Mouse (Mus musculus) forebrain, embryonic 15.5 days (tissue): ENCODE data around the gene Hmgcs1. TPM values are rescaled to one million over a fixed set of nuclear protein-coding genes. Genes with fewer than 3 reads are reported as not detected.
A peak's percentile ranks its signal among the peaks of the same experiment; 100 is the strongest.
"Not testable (repeated sequence)": the region's sequence is repeated elsewhere in the genome, so short reads cannot be mapped to it uniquely, and the experiment has no call there.

Experiments
- ATAC-seq: fragments of 200-750 bp; cut with Nextera tagmentation; replicated peaks from 2 replicates; pipeline ENCODE4 v1.8.0; 2017; ENCODE audit warnings: mild to moderate bottlenecking, moderate TSS enrichment, moderate library complexity
- H3K27ac ChIP-seq: fragments of 300-500 bp; sonication (generic); replicated peaks from 2 replicates; pipeline ENCODE4 v1.5.1; 2015; ENCODE audit warnings: mild to moderate bottlenecking, inconsistent platforms
- H3K27me3 ChIP-seq: fragments of 300-500 bp; sonication (generic); 2 replicates; pipeline ENCODE4 v1.6.1; 2015; ENCODE audit warnings: inconsistent platforms
- H3K36me3 ChIP-seq: fragments of 300-500 bp; sonication (generic); 2 replicates; pipeline ENCODE4 v1.6.1; 2015; ENCODE audit warnings: mild to moderate bottlenecking, inconsistent platforms
- H3K4me1 ChIP-seq: fragments of 300-500 bp; sonication (generic); 2 replicates; pipeline ENCODE4 v1.6.1; 2015; ENCODE audit warnings: inconsistent platforms
- H3K4me2 ChIP-seq: fragments of 300-500 bp; sonication (generic); replicated peaks from 2 replicates; pipeline ENCODE4 v1.6.1; 2015; ENCODE audit warnings: mild to moderate bottlenecking, inconsistent platforms
- H3K4me3 ChIP-seq: fragments of 300-500 bp; sonication (generic); 2 replicates; pipeline ENCODE4 v1.5.1; 2015; ENCODE audit warnings: mild to moderate bottlenecking, inconsistent platforms
- H3K9ac ChIP-seq: fragments of 300-500 bp; sonication (generic); replicated peaks from 2 replicates; pipeline ENCODE4 v1.6.1; 2015; ENCODE audit warnings: mild to moderate bottlenecking, inconsistent platforms
- H3K9me3 ChIP-seq: fragments of 300-500 bp; sonication (generic); 2 replicates; pipeline ENCODE4 v1.6.1; 2016; ENCODE audit warnings: inconsistent platforms
- WGBS: fragments of 180-500 bp; shearing (Covaris S2); methylation state at CpG from one replicate; pipeline ENCODE4 v1.1.7; 2015; ENCODE audit warnings: mixed read lengths; 5-methylcytosine and 5-hydroxymethylcytosine counted together
- polyA plus RNA-seq: library from polyadenylated mRNA; unstranded; fragments of >200 nt; fragmentation: Nextera tagmentation; extraction: Ambion mirVana; gene quantifications from 2 replicates; pipeline ENCODE4 v1.2.1, GENCODE M21; 2015

Hmgcs1 gene
- polyA plus RNA-seq = 367 and 395 TPM in 2 replicates

DNA sequence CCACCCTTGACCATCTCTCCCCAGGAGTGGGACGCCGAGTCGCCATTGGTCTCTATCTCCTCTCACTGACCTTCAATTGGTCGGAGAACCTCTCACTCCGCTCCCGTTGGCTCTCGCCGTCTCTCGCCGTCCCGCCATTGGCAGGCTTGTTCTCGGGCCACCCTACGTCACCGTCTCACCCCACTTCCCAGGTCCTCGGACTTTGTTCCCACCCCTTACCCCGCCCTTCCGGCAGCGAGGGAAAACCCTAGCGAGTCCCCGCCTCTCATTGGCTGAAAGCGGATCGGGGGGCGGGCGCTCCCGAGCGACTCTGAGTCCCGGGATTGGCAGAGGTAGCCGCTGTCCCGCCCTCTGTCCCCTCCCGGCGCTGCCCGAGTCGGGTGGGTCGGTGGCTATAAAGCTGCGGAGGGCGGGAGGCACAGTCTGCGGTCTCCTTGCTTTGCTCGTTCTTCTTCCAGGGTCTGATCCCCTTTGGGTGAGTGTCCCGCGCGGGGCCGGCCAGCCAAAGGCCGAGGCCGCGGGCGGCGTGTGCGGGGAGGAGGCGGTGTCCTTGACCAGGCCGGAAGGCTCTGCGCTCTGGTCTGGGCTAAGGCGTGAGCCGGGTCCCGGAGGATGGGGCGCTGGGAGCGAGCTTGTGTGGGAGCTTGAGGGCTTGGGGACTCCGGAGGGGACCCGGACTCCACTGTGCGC, at the start of gene Hmgcs1:
Gene Hmgcs1, plus strand, starts transcription at position 341 of the 690 bp plus-strand sequence.
- peak within 1 kb of the TSS; percentile 93 for H3K4me3 ChIP-seq
- no peaks in the 10 kb centered on the region for H3K9me3 ChIP-seq
- ATAC-seq = peak; percentile 98
- H3K36me3 ChIP-seq = no peaks in the 10 kb centered on the region
- peak within 1 kb of the TSS; percentile 56 for H3K4me2 ChIP-seq
- H3K27ac ChIP-seq = peak within 1 kb of the TSS; percentile 99
- H3K27me3 ChIP-seq = no peaks in the 10 kb centered on the region
- H3K9ac ChIP-seq = peak within 1 kb of the TSS; percentile 98
- WGBS = under 1% methylated on average over 59 of the region's 59 CpGs
- H3K4me1 ChIP-seq = peaks cover 50% of the 10 kb centered on the region

DNA sequence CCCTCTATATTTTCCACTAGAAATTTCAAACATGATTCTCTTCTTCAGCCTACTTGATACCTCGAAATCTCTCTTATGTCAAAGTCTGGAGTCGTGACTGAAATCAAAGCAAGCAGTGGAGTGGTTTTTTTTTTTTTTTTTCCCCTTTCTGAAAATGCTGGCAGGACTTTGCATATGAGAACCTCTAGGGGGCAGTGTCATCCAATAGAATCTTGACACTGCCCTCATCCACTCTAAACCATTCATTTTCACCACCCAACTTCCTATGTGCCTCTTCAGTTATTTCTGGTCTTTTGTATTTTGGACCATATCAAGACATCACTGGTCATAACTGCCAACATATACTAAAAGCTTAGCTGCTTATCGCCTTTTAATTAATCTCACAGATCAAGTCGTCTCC, 49.7 kb upstream of the Hmgcs1 start:
- no peaks in the 10 kb centered on the region for H3K4me1 ChIP-seq
- no peak overlapping the region for H3K9ac ChIP-seq
- H3K9me3 ChIP-seq = no peaks in the 10 kb centered on the region
- no peak overlapping the region for H3K27ac ChIP-seq
- H3K36me3 ChIP-seq = no peaks in the 10 kb centered on the region
- ATAC-seq = peak; percentile 43; the same call in 1 of the 2 replicates
- 36% methylated on average over 4 of the region's 4 CpGs for WGBS
- no peak overlapping the region for H3K4me2 ChIP-seq
- no peaks in the 10 kb centered on the region for H3K27me3 ChIP-seq
- H3K4me3 ChIP-seq = no peak overlapping the region

DNA sequence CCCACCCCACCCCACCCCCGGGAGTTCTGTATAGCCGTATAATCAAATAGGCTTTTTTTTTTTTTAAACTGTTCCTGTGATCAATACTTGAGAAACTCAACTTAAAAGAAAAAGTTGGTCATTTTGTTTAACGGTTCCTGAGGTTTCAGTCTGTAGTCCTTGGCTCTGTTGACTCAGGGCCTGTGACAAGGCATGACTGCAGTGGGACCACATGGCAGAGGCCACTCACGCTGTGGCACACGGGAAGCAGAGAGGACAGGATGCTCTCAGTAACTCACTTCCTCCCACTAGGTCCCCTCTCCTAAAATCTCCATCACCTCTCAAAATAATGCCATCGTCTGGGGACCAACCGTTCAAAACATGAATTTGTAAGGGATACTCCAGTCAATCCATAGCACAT, 49.0 kb upstream of the Hmgcs1 start:
- H3K9ac ChIP-seq = no peak overlapping the region
- H3K27ac ChIP-seq = no peak overlapping the region
- H3K4me1 ChIP-seq = no peaks in the 10 kb centered on the region
- H3K36me3 ChIP-seq = no peaks in the 10 kb centered on the region
- no peak overlapping the region for H3K4me3 ChIP-seq
- no peak overlapping the region for H3K4me2 ChIP-seq
- ATAC-seq = no peak
- no peaks in the 10 kb centered on the region for H3K9me3 ChIP-seq
- H3K27me3 ChIP-seq = no peaks in the 10 kb centered on the region
- WGBS = 87% methylated on average over 7 of the region's 7 CpGs

GRCm38 (mm10) chr13:119644769-119645168, 45.4 kb upstream of the Hmgcs1 start:
- no peak overlapping the region for H3K9ac ChIP-seq
- no peak for ATAC-seq
- no peak overlapping the region for H3K4me3 ChIP-seq
- H3K4me2 ChIP-seq = no peak overlapping the region
- WGBS = 71% methylated on average over 5 of the region's 5 CpGs
- no peaks in the 10 kb centered on the region for H3K9me3 ChIP-seq
- no peaks in the 10 kb centered on the region for H3K36me3 ChIP-seq
- H3K4me1 ChIP-seq = no peaks in the 10 kb centered on the region
- no peak overlapping the region for H3K27ac ChIP-seq
- H3K27me3 ChIP-seq = no peaks in the 10 kb centered on the region

- H3K9me3 ChIP-seq = no peaks in the 10 kb centered on the region
- H3K27ac ChIP-seq = no peak overlapping the region
- 91% methylated on average over 1 of the region's 1 CpGs for WGBS
- H3K4me3 ChIP-seq = no peak overlapping the region
- ATAC-seq = no peak
- no peaks in the 10 kb centered on the region for H3K27me3 ChIP-seq
- H3K9ac ChIP-seq = no peak overlapping the region
- no peak overlapping the region for H3K4me2 ChIP-seq
- no peaks in the 10 kb centered on the region for H3K36me3 ChIP-seq
- H3K4me1 ChIP-seq = no peaks in the 10 kb centered on the region
Observed at GRCm38 (mm10) chr13:119646511-119646910, 43.7 kb upstream of the Hmgcs1 start.

DNA sequence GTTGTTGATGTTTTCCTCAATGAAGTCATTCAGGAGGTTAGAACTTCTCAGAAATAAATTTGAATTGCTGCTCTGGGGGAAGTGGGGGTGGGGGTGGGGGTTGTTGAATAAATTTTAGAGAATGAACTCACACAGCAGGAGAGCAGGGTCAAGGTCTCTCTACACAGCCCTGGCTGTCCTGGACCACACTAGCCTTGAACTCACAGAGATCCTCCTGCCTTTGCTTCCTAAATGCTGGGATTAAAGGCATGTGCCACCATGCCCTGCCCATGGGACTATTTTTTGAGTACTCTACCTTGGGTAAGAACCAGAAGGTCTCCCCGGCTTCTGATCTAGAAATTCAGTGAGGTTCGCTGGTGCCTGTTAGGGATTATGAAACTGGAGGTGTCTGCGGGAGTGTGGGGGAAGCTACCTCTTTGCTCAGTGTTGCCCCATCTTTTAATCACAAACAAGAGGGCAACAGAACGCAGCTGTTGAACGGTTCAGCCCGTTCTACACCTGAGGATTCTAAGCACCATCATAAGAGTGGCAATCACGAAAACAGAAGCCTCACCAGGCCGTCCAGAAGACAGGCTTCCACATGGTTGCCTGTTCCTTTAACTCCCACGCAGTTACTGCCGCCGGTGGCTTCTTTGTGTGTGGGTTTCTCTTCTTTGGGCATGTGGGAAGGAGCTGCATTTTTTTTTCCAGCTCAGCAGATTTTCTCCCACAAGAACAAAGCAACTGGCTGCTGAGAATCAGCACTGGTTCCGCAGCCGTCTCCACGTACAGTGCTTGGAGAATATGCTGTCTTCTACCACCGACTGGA, 41.1 kb upstream of the Hmgcs1 start:
- Histone ChIP-seq H3K36me3 (no peaks in the 10 kb centered on the region), H3K9me3 (no peaks in the 10 kb centered on the region), H3K27me3 (no peaks in the 10 kb centered on the region), H3K27ac (peak overlapping the region; percentile 39; the same call in 1 of the 2 replicates), H3K4me2 (0 out of 2 replicates have a peak overlapping the region, but pooled peaks have one; percentile 11), H3K4me1 (no peaks in the 10 kb centered on the region), H3K4me3 (no peak overlapping the region), H3K9ac (no peak overlapping the region)
- peak; percentile 57; the same call in 1 of the 2 replicates for ATAC-seq
- 49% methylated on average over 15 of the region's 15 CpGs for WGBS

- ATAC-seq = 0 out of 2 replicates have a peak, but pooled peaks have one; percentile 43
- no peaks in the 10 kb centered on the region for H3K9me3 ChIP-seq
- H3K4me2 ChIP-seq = 0 out of 2 replicates have a peak overlapping the region, but pooled peaks have one; percentile 11
- H3K4me1 ChIP-seq = no peaks in the 10 kb centered on the region
- no peak overlapping the region for H3K4me3 ChIP-seq
- H3K36me3 ChIP-seq = no peaks in the 10 kb centered on the region
- no peaks in the 10 kb centered on the region for H3K27me3 ChIP-seq
- H3K27ac ChIP-seq = peak overlapping the region; percentile 39; the same call in 1 of the 2 replicates
- no peak overlapping the region for H3K9ac ChIP-seq
- 81% methylated on average over 1 of the region's 1 CpGs for WGBS
Observed at GRCm38 (mm10) chr13:119649699-119650046, 40.5 kb upstream of the Hmgcs1 start.

- Histone ChIP-seq H3K27me3 (no peaks in the 10 kb centered on the region), H3K36me3 (no peaks in the 10 kb centered on the region), H3K4me2 (no peak overlapping the region), H3K4me1 (no peaks in the 10 kb centered on the region), H3K27ac (no peak overlapping the region), H3K9ac (no peak overlapping the region), H3K9me3 (0 out of 2 replicates have a peak, but pooled peaks cover 3% of the 10 kb centered on the region), H3K4me3 (no peak overlapping the region)
- ATAC-seq = no peak
- 92% methylated on average over 2 of the region's 2 CpGs for WGBS
Observed at GRCm38 (mm10) chr13:119654734-119655133, 35.4 kb upstream of the Hmgcs1 start.

DNA sequence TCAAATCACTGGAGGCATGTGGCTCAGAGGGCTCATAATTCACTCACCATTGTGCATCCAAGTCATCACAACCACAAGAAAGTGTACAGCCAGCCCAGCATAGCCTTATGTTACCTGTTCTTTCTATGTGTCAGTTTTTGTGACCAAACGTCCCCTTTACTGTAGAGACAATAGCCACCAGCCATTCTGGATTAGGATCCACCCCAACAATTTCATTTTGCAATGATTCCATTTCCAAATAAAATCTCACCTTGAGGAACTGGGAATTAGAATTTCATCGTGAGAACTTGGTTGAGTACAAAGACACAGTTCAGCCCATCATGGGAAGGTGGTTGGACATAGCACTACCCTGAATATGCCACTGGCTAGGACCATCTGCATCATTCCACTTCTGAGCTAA, 33.9 kb upstream of the Hmgcs1 start:
- H3K4me1 ChIP-seq = no peaks in the 10 kb centered on the region
- no peak overlapping the region for H3K9ac ChIP-seq
- H3K27me3 ChIP-seq = no peaks in the 10 kb centered on the region
- H3K9me3 ChIP-seq = 0 out of 2 replicates have a peak, but pooled peaks cover 3% of the 10 kb centered on the region
- no peaks in the 10 kb centered on the region for H3K36me3 ChIP-seq
- WGBS = 80% methylated on average over 2 of the region's 2 CpGs
- H3K27ac ChIP-seq = no peak overlapping the region
- no peak overlapping the region for H3K4me2 ChIP-seq
- no peak overlapping the region for H3K4me3 ChIP-seq
- no peak for ATAC-seq

- Histone ChIP-seq H3K4me1 (no peaks in the 10 kb centered on the region), H3K27ac (no peak overlapping the region), H3K9me3 (0 out of 2 replicates have a peak, but pooled peaks cover 3% of the 10 kb centered on the region), H3K4me2 (no peak overlapping the region), H3K4me3 (no peak overlapping the region), H3K9ac (no peak overlapping the region), H3K36me3 (no peaks in the 10 kb centered on the region), H3K27me3 (no peaks in the 10 kb centered on the region)
- no peak for ATAC-seq
- WGBS = 85% methylated on average over 6 of the region's 6 CpGs
Observed at GRCm38 (mm10) chr13:119656846-119657416, 33.2 kb upstream of the Hmgcs1 start.

DNA sequence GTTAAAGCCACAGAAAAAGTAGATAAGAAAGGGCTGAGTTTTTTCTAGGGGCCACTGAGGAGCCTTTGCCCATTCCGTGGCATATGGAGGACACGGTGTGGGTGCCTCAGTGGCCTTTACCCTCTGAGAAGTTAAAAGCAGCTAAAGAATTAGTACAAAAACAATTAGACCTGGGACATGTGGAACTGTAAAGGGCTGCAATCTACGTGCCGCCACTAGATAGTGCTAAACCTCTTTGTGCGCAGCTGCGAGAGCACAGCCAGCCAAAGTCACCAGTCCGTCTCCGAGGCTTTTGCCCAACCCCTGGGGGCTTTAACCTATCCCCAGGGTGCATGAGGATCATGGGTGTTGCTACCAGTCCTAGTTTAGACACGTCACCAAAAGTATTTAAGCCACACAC, 28.8 kb upstream of the Hmgcs1 start:
- not testable (repeated sequence) for H3K27ac ChIP-seq, H3K4me3 ChIP-seq, H3K4me1 ChIP-seq, H3K4me2 ChIP-seq, H3K36me3 ChIP-seq, H3K9me3 ChIP-seq, H3K27me3 ChIP-seq, H3K9ac ChIP-seq
- WGBS = 69% methylated on average over 5 of the region's 9 CpGs
- 0 out of 2 replicates have a peak, but pooled peaks have one; percentile 35 for ATAC-seq

DNA sequence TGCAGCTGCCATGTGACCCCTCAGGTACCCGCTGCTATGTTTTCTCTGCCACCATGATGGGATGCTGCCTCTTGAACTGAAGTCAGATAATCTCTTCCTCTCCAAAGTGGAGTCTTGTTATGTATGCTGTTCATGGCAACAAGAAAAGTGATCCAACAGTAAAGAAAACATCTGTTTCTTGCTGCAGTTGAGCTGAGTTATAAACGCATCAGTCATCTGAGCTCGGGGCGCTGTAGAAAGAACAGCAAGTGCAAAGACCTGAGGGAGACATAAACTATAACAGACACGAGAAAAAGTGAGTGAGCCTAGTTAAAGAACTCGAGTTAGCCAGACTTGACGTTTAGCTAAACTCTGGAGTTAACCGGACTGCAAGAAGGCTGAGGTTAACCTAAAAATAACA, 11.4 kb upstream of the Hmgcs1 start:
- H3K27ac ChIP-seq = no peak overlapping the region
- no peak overlapping the region for H3K4me3 ChIP-seq
- H3K36me3 ChIP-seq = no peaks in the 10 kb centered on the region
- WGBS = 88% methylated on average over 8 of the region's 8 CpGs
- H3K4me1 ChIP-seq = no peaks in the 10 kb centered on the region
- no peak overlapping the region for H3K9ac ChIP-seq
- no peaks in the 10 kb centered on the region for H3K9me3 ChIP-seq
- H3K4me2 ChIP-seq = no peak overlapping the region
- ATAC-seq = no peak
- H3K27me3 ChIP-seq = no peaks in the 10 kb centered on the region
